Mouse (Mus musculus): ENCODE results near the gene Mrtfa. TPM values are rescaled to one million over a fixed set of nuclear protein-coding genes. Genes with fewer than 3 reads are reported as not detected.

Mrtfa gene
- polyA plus RNA-seq, 1 experiment from 2014 or later = 25.7 TPM

- Histone ChIP-seq H3K27me3 (no peaks in the 10 kb centered on the region), H3K36me3 (replicated peaks) (peaks cover 2% of the 10 kb centered on the region), H3K4me1 (peaks cover 6% of the 10 kb centered on the region; the same call in 1 of the 2 replicates), H3K9me3 (no peaks in the 10 kb centered on the region), H3K27ac (no peak overlapping the region), H3K4me3 (replicated peaks) (no peak overlapping the region), H3K9ac (no peak overlapping the region), H3K4me2 (no peak overlapping the region)
- WGBS = 81% methylated on average over 6 of the region's 6 CpGs
- ATAC-seq (ENCODE audit: low FRiP score) = no peak
Measured at GRCm38 (mm10) chr15:81049401-81050053, 141.0 kb downstream of the Mrtfa start.

DNA sequence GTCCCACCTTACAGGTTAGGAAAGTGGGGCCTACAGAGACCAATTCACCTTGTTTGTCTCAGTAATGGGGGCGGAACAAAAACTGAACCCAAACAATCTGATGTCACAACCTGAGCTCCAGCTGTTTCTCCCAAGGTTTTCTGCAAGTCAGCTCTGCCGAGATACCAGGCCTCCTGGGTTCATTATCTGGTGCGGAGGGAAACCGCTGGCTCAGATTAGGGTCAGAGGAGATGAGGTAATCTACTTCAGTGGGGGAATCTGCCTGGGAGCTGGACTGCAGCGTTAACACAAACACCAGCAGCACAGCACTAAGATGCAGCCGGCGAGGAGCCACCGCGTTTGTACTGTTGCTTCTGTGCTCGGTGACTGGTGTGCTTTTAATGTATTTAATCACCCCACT lies 143.1 kb downstream of the Mrtfa start:
- ATAC-seq (ENCODE audit: low FRiP score) = no peak
- Histone ChIP-seq H3K27me3 (no peaks in the 10 kb centered on the region), H3K27ac (no peak overlapping the region), H3K36me3 (replicated peaks) (peaks cover 12% of the 10 kb centered on the region), H3K9me3 (no peaks in the 10 kb centered on the region), H3K9ac (no peak overlapping the region), H3K4me2 (no peak overlapping the region), H3K4me3 (replicated peaks) (no peak overlapping the region), H3K4me1 (peaks cover 9% of the 10 kb centered on the region)
- 65% methylated on average over 10 of the region's 10 CpGs for WGBS

GRCm38 (mm10) chr15:81046061-81046460 lies 144.5 kb downstream of the Mrtfa start:
- 93% methylated on average over 7 of the region's 7 CpGs for WGBS
- Histone ChIP-seq H3K4me2 (no peak overlapping the region), H3K4me3 (replicated peaks) (no peak overlapping the region), H3K27ac (no peak overlapping the region), H3K36me3 (replicated peaks) (peaks cover 12% of the 10 kb centered on the region), H3K9me3 (no peaks in the 10 kb centered on the region), H3K4me1 (peaks cover 15% of the 10 kb centered on the region), H3K27me3 (no peaks in the 10 kb centered on the region), H3K9ac (no peak overlapping the region)
- ATAC-seq (ENCODE audit: low FRiP score) = no peak

DNA sequence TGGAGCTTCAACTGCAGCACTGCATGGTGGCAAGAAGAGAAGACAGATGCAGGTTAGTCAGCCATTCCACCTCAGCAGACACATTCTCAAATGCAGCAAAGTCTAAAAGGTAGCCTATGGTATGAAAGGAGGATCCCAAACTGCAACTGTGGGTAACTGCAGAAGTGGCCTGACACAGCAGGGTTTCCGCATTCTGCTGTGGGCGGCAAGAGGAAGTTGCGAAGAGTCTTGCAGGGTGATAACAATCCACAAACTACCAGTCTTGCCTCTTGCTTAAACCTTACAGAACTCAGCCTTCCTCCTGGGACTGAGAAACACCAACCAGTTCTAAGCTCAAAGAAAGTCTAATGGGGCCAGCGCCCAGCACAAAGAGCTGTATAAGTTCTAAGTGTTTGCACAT lies 145.2 kb downstream of the Mrtfa start:
- WGBS = 92% methylated on average over 4 of the region's 4 CpGs
- Histone ChIP-seq H3K4me3 (replicated peaks) (no peak overlapping the region), H3K27me3 (no peaks in the 10 kb centered on the region)

GRCm38 (mm10) chr15:81044446-81044845 lies 146.1 kb downstream of the Mrtfa start:
- Histone ChIP-seq H3K27me3 (no peaks in the 10 kb centered on the region), H3K9me3 (no peaks in the 10 kb centered on the region), H3K4me1 (peaks cover 15% of the 10 kb centered on the region), H3K9ac (no peak overlapping the region), H3K27ac (no peak overlapping the region), H3K36me3 (replicated peaks) (peaks cover 12% of the 10 kb centered on the region), H3K4me3 (replicated peaks) (no peak overlapping the region), H3K4me2 (no peak overlapping the region)
- WGBS = 93% methylated on average over 9 of the region's 9 CpGs
- no peak for ATAC-seq (ENCODE audit: low FRiP score)

More for the DNA sequence above, 145.2 kb downstream of the Mrtfa start:
- Histone ChIP-seq H3K9ac (no peak overlapping the region), H3K4me2 (no peak overlapping the region), H3K4me1 (peaks cover 15% of the 10 kb centered on the region), H3K27ac (no peak overlapping the region), H3K9me3 (no peaks in the 10 kb centered on the region), H3K36me3 (replicated peaks) (peaks cover 12% of the 10 kb centered on the region)
- ATAC-seq (ENCODE audit: low FRiP score) = no peak

GRCm38 (mm10) chr15:81042276-81042931 lies 148.2 kb downstream of the Mrtfa start:
- 54% methylated on average over 13 of the region's 13 CpGs for WGBS
- Histone ChIP-seq H3K9ac (no peak overlapping the region), H3K27me3 (no peaks in the 10 kb centered on the region), H3K27ac (no peak overlapping the region), H3K36me3 (replicated peaks) (peaks cover 12% of the 10 kb centered on the region), H3K4me3 (replicated peaks) (no peak overlapping the region), H3K9me3 (no peaks in the 10 kb centered on the region), H3K4me1 (peaks cover 9% of the 10 kb centered on the region; the same call in 1 of the 2 replicates), H3K4me2 (no peak overlapping the region)
- no peak for ATAC-seq (ENCODE audit: low FRiP score)

DNA sequence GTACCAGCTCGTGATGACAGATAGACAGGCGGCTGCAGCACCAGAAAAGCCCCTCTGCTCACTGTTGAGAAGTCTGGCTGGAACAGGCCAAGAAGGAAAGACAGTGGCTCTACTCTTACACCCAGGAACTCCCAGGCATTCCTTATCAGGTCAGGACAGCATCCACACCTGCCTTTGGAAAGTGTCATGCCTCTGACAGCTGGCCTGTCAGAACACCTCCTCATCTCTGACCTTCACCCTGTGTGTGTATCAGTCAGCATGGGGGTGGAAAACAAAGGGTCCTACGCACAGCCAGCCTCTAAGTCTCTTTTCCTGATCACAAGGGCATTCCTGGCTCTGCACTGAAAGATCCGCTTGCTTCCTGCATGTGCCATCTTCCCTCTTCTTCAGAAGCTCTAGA lies 148.8 kb downstream of the Mrtfa start:
- no peak overlapping the region for H3K27ac ChIP-seq
- ATAC-seq (ENCODE audit: low FRiP score) = no peak
- WGBS = 83% methylated on average over 4 of the region's 4 CpGs

DNA sequence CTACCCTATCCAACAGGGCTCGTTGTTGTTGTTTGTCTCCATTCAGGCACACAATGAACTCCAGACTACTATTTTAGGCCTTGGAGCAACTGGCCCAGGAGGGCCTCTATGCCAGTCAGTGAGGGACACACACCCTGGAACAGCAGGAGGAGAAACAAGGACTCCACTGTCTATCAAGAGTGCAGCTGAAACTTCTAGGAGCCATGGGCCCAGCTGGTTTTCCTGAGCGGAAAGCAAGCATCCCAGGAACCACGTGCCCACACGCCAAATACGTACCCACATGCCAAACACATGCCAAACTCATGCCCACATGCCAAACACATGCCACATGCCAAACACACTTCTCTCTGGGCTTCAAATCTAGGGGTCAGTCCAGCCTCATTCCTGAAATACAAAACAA lies 152.1 kb downstream of the Mrtfa start:
- Histone ChIP-seq H3K4me3 (replicated peaks) (no peak overlapping the region), H3K4me2 (no peak overlapping the region), H3K36me3 (replicated peaks) (peaks cover 2% of the 10 kb centered on the region; the same call in 1 of the 2 replicates), H3K4me1 (peaks cover 20% of the 10 kb centered on the region; the same call in 1 of the 2 replicates), H3K9ac (no peak overlapping the region), H3K9me3 (no peaks in the 10 kb centered on the region), H3K27me3 (no peaks in the 10 kb centered on the region), H3K27ac (no peak overlapping the region)
- ATAC-seq (ENCODE audit: low FRiP score) = no peak
- WGBS = 91% methylated on average over 5 of the region's 5 CpGs

More for the DNA sequence above, 148.8 kb downstream of the Mrtfa start:
- H3K36me3 ChIP-seq (replicated peaks) = peaks cover 12% of the 10 kb centered on the region
- H3K9ac ChIP-seq = no peak overlapping the region
- no peaks in the 10 kb centered on the region for H3K27me3 ChIP-seq
- H3K4me1 ChIP-seq = peaks cover 8% of the 10 kb centered on the region; the same call in 1 of the 2 replicates
- H3K9me3 ChIP-seq = no peaks in the 10 kb centered on the region
- no peak overlapping the region for H3K4me3 ChIP-seq (replicated peaks)
- H3K4me2 ChIP-seq = no peak overlapping the region

- H3K4me1 ChIP-seq = peaks cover 20% of the 10 kb centered on the region; the same call in 1 of the 2 replicates
- H3K4me2 ChIP-seq = no peak overlapping the region
- no peak for ATAC-seq (ENCODE audit: low FRiP score)
- no peaks in the 10 kb centered on the region for H3K9me3 ChIP-seq
- H3K27ac ChIP-seq = no peak overlapping the region
- H3K27me3 ChIP-seq = no peaks in the 10 kb centered on the region
- no peak overlapping the region for H3K9ac ChIP-seq
- no peaks in the 10 kb centered on the region for H3K36me3 ChIP-seq (replicated peaks)
- 84% methylated on average over 12 of the region's 12 CpGs for WGBS
- no peak overlapping the region for H3K4me3 ChIP-seq (replicated peaks)
Measured at GRCm38 (mm10) chr15:81035417-81036162, 155.0 kb downstream of the Mrtfa start.

- Histone ChIP-seq H3K4me2 (no peak overlapping the region), H3K9ac (no peak overlapping the region), H3K4me1 (peaks cover 20% of the 10 kb centered on the region; the same call in 1 of the 2 replicates), H3K36me3 (replicated peaks) (no peaks in the 10 kb centered on the region), H3K27me3 (no peaks in the 10 kb centered on the region), H3K4me3 (replicated peaks) (no peak overlapping the region), H3K9me3 (no peaks in the 10 kb centered on the region), H3K27ac (no peak overlapping the region)
- ATAC-seq (ENCODE audit: low FRiP score) = no peak
- WGBS = 83% methylated on average over 6 of the region's 6 CpGs
Measured at GRCm38 (mm10) chr15:81034119-81034518, 156.4 kb downstream of the Mrtfa start.

- no peak overlapping the region for H3K27ac ChIP-seq
- ATAC-seq (ENCODE audit: low FRiP score) = no peak
- H3K4me3 ChIP-seq (replicated peaks) = no peak overlapping the region
- H3K36me3 ChIP-seq (replicated peaks) = no peaks in the 10 kb centered on the region
- no peak overlapping the region for H3K9ac ChIP-seq
- H3K9me3 ChIP-seq = no peaks in the 10 kb centered on the region
- WGBS = 54% methylated on average over 9 of the region's 9 CpGs
- H3K4me1 ChIP-seq = peaks cover 20% of the 10 kb centered on the region; the same call in 1 of the 2 replicates
- no peaks in the 10 kb centered on the region for H3K27me3 ChIP-seq
- no peak overlapping the region for H3K4me2 ChIP-seq
Measured at GRCm38 (mm10) chr15:81032941-81033629, 157.5 kb downstream of the Mrtfa start.

- H3K9me3 ChIP-seq = no peaks in the 10 kb centered on the region
- no peak overlapping the region for H3K27ac ChIP-seq
- WGBS = 86% methylated on average over 4 of the region's 4 CpGs
- no peaks in the 10 kb centered on the region for H3K36me3 ChIP-seq (replicated peaks)
- peaks cover 24% of the 10 kb centered on the region; the same call in 1 of the 2 replicates for H3K4me1 ChIP-seq
- H3K27me3 ChIP-seq = no peaks in the 10 kb centered on the region
- no peak for ATAC-seq (ENCODE audit: low FRiP score)
- H3K4me3 ChIP-seq (replicated peaks) = no peak overlapping the region
- H3K4me2 ChIP-seq = no peak overlapping the region
- no peak overlapping the region for H3K9ac ChIP-seq
Measured at GRCm38 (mm10) chr15:81031611-81032010, 158.9 kb downstream of the Mrtfa start.

Measured in forebrain, embryonic 12.5 days (tissue).